8 mouse cellular contexts compared by ENCODE assay signal in the genomic region with DNA sequence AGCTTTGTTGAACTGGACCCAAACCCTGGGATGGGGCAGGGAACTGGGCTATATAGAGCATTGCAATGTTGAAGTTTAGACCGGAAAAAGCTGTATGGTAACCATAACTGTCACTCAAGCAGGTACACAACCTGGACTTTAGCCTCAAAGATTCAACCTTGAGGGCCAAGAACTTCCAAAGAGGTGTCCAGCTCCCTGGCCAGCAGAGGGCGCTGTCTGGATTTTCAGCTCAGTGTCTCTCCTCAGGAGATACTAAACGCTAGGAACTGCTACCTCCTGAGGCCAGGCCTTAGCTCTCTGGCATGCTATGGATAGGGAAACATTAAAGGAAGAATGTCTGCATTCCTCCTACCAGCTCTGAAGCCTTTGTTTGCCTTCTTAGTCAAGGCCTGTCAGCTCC.
A peak's percentile ranks its signal among the peaks of the same experiment; 100 is the strongest.
DNase-seq lines count a peak whose midpoint lies in the region; ATAC-seq and TF ChIP-seq lines count a peak whose summit lies in the region.

No protein-coding gene starts in this region.

- intact Hi-C loops in gastrocnemius, adult 2 months (cut with DNase I): loop anchor here (2.0 kb wide), 1 partner anchor 185 kb away; no protein-coding TSS in a partner anchor

- peaks cover 6% of the 10 kb centered on the region for H3K4me1 ChIP-seq in thymus, adult 2 months (replicated peaks; ENCODE audit: control insufficient read depth, insufficient read depth, low read length)

- no peak for TF ChIP-seq POLR2A in thymus, adult 2 months (IDR thresholded peaks at IDR 0.05; ENCODE audit: control insufficient read depth, extremely low read depth, insufficient read depth, low read length, poor library complexity)

- peak; percentile 70 for DNase-seq in gastrocnemius, adult 2 months
- no peak for DNase-seq in gastrocnemius, postnatal 4 days (ENCODE audit: low spot score in 2 of 2)
- peak; percentile 36 for DNase-seq in thymus, adult 2 months
- no peak for DNase-seq in thymus, adult 18-20 months
- peak; percentile 20 to 50 for DNase-seq in cerebellum, postnatal 25 days
- peak; percentile 51 for DNase-seq in lung, postnatal 36 days
- no peak for DNase-seq in frontal cortex, postnatal 10 days (ENCODE audit: low spot score in 2 of 2)

- no peak overlapping the region for H3K4me3 ChIP-seq in gastrocnemius, adult 2 months
- no peak overlapping the region for H3K4me3 ChIP-seq in thymus, adult 2 months (ENCODE audit: control insufficient read depth, insufficient read depth, low read length)

- peak; percentile 71 for TF ChIP-seq CTCF in gastrocnemius, adult 2 months (IDR thresholded peaks at IDR 0.05)
- no peak for TF ChIP-seq CTCF in thymus, adult 2 months (IDR thresholded peaks at IDR 0.05; ENCODE audit: borderline replicate concordance, control insufficient read depth, extremely low read depth, insufficient read depth, low read length, poor library complexity)

- ATAC-seq in frontal cortex, adult (ENCODE audit: low TSS enrichment): no peak

- no peak overlapping the region for H3K27ac ChIP-seq in gastrocnemius, adult 2 months
- H3K27ac ChIP-seq in thymus, adult 2 months (ENCODE audit: control insufficient read depth, insufficient read depth, low read length): no peak overlapping the region

- WGBS in thymus, adult 2 months: 67% methylated on average over 3 of the region's 3 CpGs

- H3K27me3 ChIP-seq in thymus, adult 2 months (ENCODE audit: control insufficient read depth, insufficient read depth, low read length): no peaks in the 10 kb centered on the region

- H3K36me3 ChIP-seq in thymus, adult 2 months (ENCODE audit: control insufficient read depth, insufficient read depth, low read length): no peaks in the 10 kb centered on the region

Comparison
In these comparisons a context has a peak if more than half of its experiments do, and no peak if none do; other contexts are left out.
1. DNase-seq: peak in gastrocnemius, adult 2 months (single experiment), thymus, adult 2 months (single experiment), cerebellum, postnatal 25 days (2 of 2) and lung, postnatal 36 days (single experiment); none in gastrocnemius, postnatal 4 days (0 of 2), thymus, adult 18-20 months (0 of 2) and frontal cortex, postnatal 10 days (0 of 2).